Mouse (Mus musculus): ENCODE measurements around the gene Gse1.

Gse1 gene

GRCm38 (mm10) chr8:120485116-120485515 is 256.9 kb downstream of the Gse1 start:
- DNase-seq (ENCODE audit: low read depth), result no peak

- no peak for DNase-seq (ENCODE audit: low read depth)
These were observed 257.6 kb downstream of the Gse1 start for GRCm38 (mm10) chr8:120485551-120486476.

GRCm38 (mm10) chr8:120486477-120487376 is 258.5 kb downstream of the Gse1 start:
- DNase-seq (ENCODE audit: low read depth), result no peak

GRCm38 (mm10) chr8:120487377-120487728 is 259.1 kb downstream of the Gse1 start:
- no peak for DNase-seq (ENCODE audit: low read depth)

- DNase-seq (ENCODE audit: low read depth), result no peak
These were observed 259.7 kb downstream of the Gse1 start for GRCm38 (mm10) chr8:120487729-120488510.

GRCm38 (mm10) chr8:120488636-120489131 is 260.4 kb downstream of the Gse1 start:
- no peak for DNase-seq (ENCODE audit: low read depth)

GRCm38 (mm10) chr8:120489142-120489754 is 261.0 kb downstream of the Gse1 start:
- DNase-seq (ENCODE audit: low read depth), result no peak

GRCm38 (mm10) chr8:120489771-120490281 is 261.6 kb downstream of the Gse1 start:
- no peak for DNase-seq (ENCODE audit: low read depth)

- DNase-seq (ENCODE audit: low read depth), result no peak
These were observed 262.3 kb downstream of the Gse1 start for GRCm38 (mm10) chr8:120490354-120491141.

GRCm38 (mm10) chr8:120491166-120491793 is 263.0 kb downstream of the Gse1 start:
- DNase-seq (ENCODE audit: low read depth), result no peak

GRCm38 (mm10) chr8:120492193-120492880 is 264.1 kb downstream of the Gse1 start:
- DNase-seq (ENCODE audit: low read depth), result no peak

- DNase-seq (ENCODE audit: low read depth), result no peak
These were observed 264.6 kb downstream of the Gse1 start for GRCm38 (mm10) chr8:120492881-120493220.

GRCm38 (mm10) chr8:120493508-120494464 is 265.5 kb downstream of the Gse1 start:
- no peak for DNase-seq (ENCODE audit: low read depth)

- no peak for DNase-seq (ENCODE audit: low read depth)
These were observed 266.6 kb downstream of the Gse1 start for GRCm38 (mm10) chr8:120494903-120495302.

- DNase-seq (ENCODE audit: low read depth), result no peak
These were observed 267.2 kb downstream of the Gse1 start for GRCm38 (mm10) chr8:120495461-120495860.

GRCm38 (mm10) chr8:120496478-120496877 is 268.2 kb downstream of the Gse1 start:
- no peak for DNase-seq (ENCODE audit: low read depth)

- DNase-seq (ENCODE audit: low read depth), result no peak
These were observed 269.3 kb downstream of the Gse1 start for GRCm38 (mm10) chr8:120497503-120497946.

GRCm38 (mm10) chr8:120498349-120498831 is 270.1 kb downstream of the Gse1 start:
- no peak for DNase-seq (ENCODE audit: low read depth)

Measured in fibroblast of lung, adult 2 months (primary cell).